Mouse (Mus musculus) heart, postnatal 14 days (tissue): Measurements from ENCODE around the gene Sox5. TPM values are rescaled to one million over a fixed set of nuclear protein-coding genes. Genes with fewer than 3 reads are reported as not detected.

Source experiments
- DNase-seq, 2 experiments: peaks; one replicate each; pipeline ENCODE4 v3.0.0; 2021 to 2022
- intact Hi-C: fragments of 180-260 bp; cut with DNase I; formaldehyde crosslinking; loops from one replicate; pipeline ENCODE4 v1.15.1; 2025
- total RNA-seq, 2 experiments: library from RNA; stranded (reverse); gene quantifications; 2 replicates each; pipeline ENCODE4 v1.2.3; 2021

Gene Sox5
- total RNA-seq, 2 experiments from 2014 or later, result 3.9 to 4.7 TPM

- intact Hi-C loops, result no loop called here
- DNase-seq, result no peak
These were observed 50.4 kb downstream of the Sox5 start for GRCm38 (mm10) chr6:144731251-144731970.

GRCm38 (mm10) chr6:144723530-144724144 is 58.1 kb downstream of the Sox5 start:
- DNase-seq, result no peak
- intact Hi-C loops, result no loop called here

- DNase-seq, result no peak
- intact Hi-C loops, result no loop called here
These were observed 58.8 kb downstream of the Sox5 start for GRCm38 (mm10) chr6:144723024-144723423.

- no peak for DNase-seq
- intact Hi-C loops, result no loop called here
These were observed 60.9 kb downstream of the Sox5 start for GRCm38 (mm10) chr6:144720846-144721245.

- intact Hi-C loops, result no loop called here
- no peak for DNase-seq
These were observed 65.4 kb downstream of the Sox5 start for GRCm38 (mm10) chr6:144716376-144716775.

- DNase-seq, result peak; percentile 56 to 57
- intact Hi-C loops, result loop anchor here (5.0 kb wide), 1 partner anchor 70 kb away; the partner anchor contains the start of gene Sox5
These were observed 69.9 kb downstream of the Sox5 start for GRCm38 (mm10) chr6:144711841-144712240.

GRCm38 (mm10) chr6:144710816-144711215 is 71.0 kb downstream of the Sox5 start:
- intact Hi-C loops, result loop anchor here (5.0 kb wide), 1 partner anchor 71 kb away; the partner anchor contains the start of gene Sox5

GRCm38 (mm10) chr6:144709614-144710180 is 72.1 kb downstream of the Sox5 start:
- no peak for DNase-seq
- intact Hi-C loops, result loop anchor here (5.0 kb wide), 1 partner anchor 73 kb away; the partner anchor contains the start of gene Sox5

More at GRCm38 (mm10) chr6:144710816-144711215, 71.0 kb downstream of the Sox5 start:
- DNase-seq, result peak; percentile 54 to 61

- intact Hi-C loops, result no loop called here
- DNase-seq, result no peak
These were observed 73.4 kb downstream of the Sox5 start for GRCm38 (mm10) chr6:144708410-144708809.

- intact Hi-C loops, result no loop called here
- no peak for DNase-seq
These were observed 73.8 kb downstream of the Sox5 start for GRCm38 (mm10) chr6:144707976-144708375.

- no peak for DNase-seq
- intact Hi-C loops, result no loop called here
These were observed 76.8 kb downstream of the Sox5 start for GRCm38 (mm10) chr6:144704962-144705361.

GRCm38 (mm10) chr6:144695660-144696059 is 86.1 kb downstream of the Sox5 start:
- intact Hi-C loops, result no loop called here
- peak; percentile 9 to 15 for DNase-seq

- intact Hi-C loops, result no loop called here
- no peak for DNase-seq
These were observed 88.4 kb downstream of the Sox5 start for GRCm38 (mm10) chr6:144693211-144693899.

- intact Hi-C loops, result no loop called here
- DNase-seq, result no peak
These were observed 90.3 kb downstream of the Sox5 start for GRCm38 (mm10) chr6:144691298-144692041.

GRCm38 (mm10) chr6:144689076-144689475 is 92.7 kb downstream of the Sox5 start:
- intact Hi-C loops, result no loop called here
- no peak for DNase-seq

GRCm38 (mm10) chr6:144687681-144688080 is 94.1 kb downstream of the Sox5 start:
- intact Hi-C loops, result no loop called here
- DNase-seq, result no peak

- no peak for DNase-seq
- intact Hi-C loops, result no loop called here
These were observed 100.6 kb downstream of the Sox5 start for GRCm38 (mm10) chr6:144681045-144681789.

- intact Hi-C loops, result no loop called here
- no peak for DNase-seq
These were observed 104.2 kb downstream of the Sox5 start for GRCm38 (mm10) chr6:144677491-144678133.

- intact Hi-C loops, result no loop called here
- no peak for DNase-seq
These were observed 106.7 kb downstream of the Sox5 start for GRCm38 (mm10) chr6:144675111-144675510.
